Mouse (Mus musculus) forebrain, postnatal 0 days (tissue): ENCODE measurements around the gene Cfap77. TPM values are rescaled to one million over a fixed set of nuclear protein-coding genes. Genes with fewer than 3 reads are reported as not detected.
A peak's percentile ranks its signal among the peaks of the same experiment; 100 is the strongest.
"Not testable (repeated sequence)": the region's sequence is repeated elsewhere in the genome, so short reads cannot be mapped to it uniquely, and the experiment has no call there.

ENCODE experiments used
- ATAC-seq: fragments of 200-750 bp; cut with Nextera tagmentation; 2 replicates; pipeline ENCODE4 v1.8.0; 2017; ENCODE audit warnings: mild to moderate bottlenecking, moderate library complexity
- DNase-seq: peaks from one replicate; pipeline ENCODE4 v3.0.0-alpha.2; 2015
- H3K27ac ChIP-seq: fragments of 300-500 bp; sonication (generic); 2 replicates; pipeline ENCODE4 v1.5.1; 2014; ENCODE audit warnings: low read depth, mild to moderate bottlenecking, antibody characterized with exemption, low read length, moderate library complexity, mixed read lengths
- H3K27me3 ChIP-seq: fragments of 300-500 bp; sonication (generic); 2 replicates; pipeline ENCODE4 v1.6.1; 2014; ENCODE audit warnings: mild to moderate bottlenecking, low read length, mixed read lengths; ENCODE audit not compliant: insufficient read depth
- H3K36me3 ChIP-seq: fragments of 300-500 bp; sonication (generic); 2 replicates; pipeline ENCODE4 v1.6.1; 2014; ENCODE audit warnings: mild to moderate bottlenecking, moderate library complexity; ENCODE audit not compliant: insufficient read depth
- H3K4me1 ChIP-seq: fragments of 300-500 bp; sonication (generic); 2 replicates; pipeline ENCODE4 v1.6.1; 2014; ENCODE audit warnings: antibody characterized with exemption; ENCODE audit not compliant: insufficient read depth
- H3K4me2 ChIP-seq: fragments of 300-500 bp; sonication (generic); 2 replicates; pipeline ENCODE4 v1.6.1; 2014; ENCODE audit warnings: low read depth, mild to moderate bottlenecking, moderate library complexity
- H3K4me3 ChIP-seq: fragments of 300-500 bp; sonication (generic); 2 replicates; pipeline ENCODE4 v1.5.1; 2014; ENCODE audit warnings: low read depth, low read length, mixed read lengths
- H3K9ac ChIP-seq: fragments of 300-500 bp; sonication (generic); 2 replicates; pipeline ENCODE4 v1.6.1; 2014; ENCODE audit warnings: mild to moderate bottlenecking
- H3K9me3 ChIP-seq: fragments of 300-500 bp; sonication (generic); 2 replicates; pipeline ENCODE4 v1.6.1; 2016; ENCODE audit warnings: low read length
- CTCF ChIP-seq: sonication (generic); IDR thresholded peaks from 2 replicates; pipeline ENCODE4 v1.5.1; 2016; ENCODE audit warnings: antibody characterized with exemption, control low read depth, low read depth
- WGBS: fragments of 180-500 bp; shearing (Covaris S2); extraction: QIAGEN DNeasy Blood & Tissue Kit; methylation state at CpG from one replicate; pipeline ENCODE4 v1.1.7; 2014; 5-methylcytosine and 5-hydroxymethylcytosine counted together
- polyA plus RNA-seq: library from polyadenylated mRNA; unstranded; fragments of >200 nt; fragmentation: Nextera tagmentation; extraction: Ambion mirVana; gene quantifications from 2 replicates; pipeline ENCODE4 v1.2.1, GENCODE M21; 2015
- total RNA-seq: library from RNA; depleted of rRNA; stranded (reverse); fragments of >200 nt; gene quantifications from 2 replicates; pipeline ENCODE4 v1.2.3, GENCODE M21; 2014; rRNA removed

Gene Cfap77
- total RNA-seq (0.57 TPM in 1 of 2 replicates, not detected in the other), polyA plus RNA-seq (0.43 and 0.59 TPM in 2 replicates)

- H3K9me3 ChIP-seq, result no peaks in the 10 kb centered on the region
- H3K27me3 ChIP-seq, result peaks cover 32% of the 10 kb centered on the region
- H3K4me3 ChIP-seq, result peak within 1 kb of the TSS; percentile 55
- H3K9ac ChIP-seq, result peak within 1 kb of the TSS; percentile 52
- 3% methylated on average over 25 of the region's 25 CpGs for WGBS
- H3K4me2 ChIP-seq, result peak within 1 kb of the TSS; percentile 82
- H3K36me3 ChIP-seq, result no peaks in the 10 kb centered on the region
- H3K27ac ChIP-seq, result no peak within 1 kb of the TSS
- ATAC-seq (peak; percentile 71), DNase-seq (peak; percentile 81)
- no peaks in the 10 kb centered on the region for H3K4me1 ChIP-seq
- TF ChIP-seq CTCF, result no peak
Observed at GRCm38 (mm10) chr2:29054991-29055390, at the start of gene Cfap77. TSS of gene Cfap77 (minus strand) at chr2:29055066.

- not testable (repeated sequence) for DNase-seq, H3K9me3 ChIP-seq, H3K27me3 ChIP-seq, H3K4me2 ChIP-seq, H3K27ac ChIP-seq, H3K9ac ChIP-seq, H3K4me1 ChIP-seq, H3K4me3 ChIP-seq, ATAC-seq, H3K36me3 ChIP-seq
- 88% methylated on average over 9 of the region's 10 CpGs for WGBS
Observed at GRCm38 (mm10) chr2:29102416-29103377, 47.8 kb upstream of the Cfap77 start.

GRCm38 (mm10) chr2:29100822-29101534, 46.1 kb upstream of the Cfap77 start:
- Histone ChIP-seq H3K27me3 (no peaks in the 10 kb centered on the region), H3K27ac (no peak overlapping the region), H3K9ac (no peak overlapping the region), H3K9me3 (no peaks in the 10 kb centered on the region), H3K4me2 (no peak overlapping the region), H3K36me3 (no peaks in the 10 kb centered on the region), H3K4me1 (no peaks in the 10 kb centered on the region), H3K4me3 (no peak overlapping the region)
- TF ChIP-seq CTCF, result no peak
- WGBS, result 75% methylated on average over 7 of the region's 7 CpGs
- DNase-seq, result no peak
- ATAC-seq, result no peak

- H3K4me3 ChIP-seq, result no peak overlapping the region
- 90% methylated on average over 14 of the region's 14 CpGs for WGBS
- H3K9ac ChIP-seq, result no peak overlapping the region
- no peaks in the 10 kb centered on the region for H3K9me3 ChIP-seq
- no peaks in the 10 kb centered on the region for H3K27me3 ChIP-seq
- no peak for TF ChIP-seq CTCF
- no peaks in the 10 kb centered on the region for H3K4me1 ChIP-seq
- no peak overlapping the region for H3K4me2 ChIP-seq
- DNase-seq (no peak), ATAC-seq (no peak)
- no peak overlapping the region for H3K27ac ChIP-seq
- H3K36me3 ChIP-seq, result no peaks in the 10 kb centered on the region
Observed at GRCm38 (mm10) chr2:29099646-29100045, 44.8 kb upstream of the Cfap77 start.

GRCm38 (mm10) chr2:29098786-29099185, 43.9 kb upstream of the Cfap77 start:
- no peaks in the 10 kb centered on the region for H3K36me3 ChIP-seq
- no peak for ATAC-seq
- H3K4me3 ChIP-seq, result no peak overlapping the region
- H3K4me2 ChIP-seq, result no peak overlapping the region
- 77% methylated on average over 8 of the region's 8 CpGs for WGBS
- H3K27ac ChIP-seq, result no peak overlapping the region
- no peak for DNase-seq
- H3K9ac ChIP-seq, result no peak overlapping the region
- no peaks in the 10 kb centered on the region for H3K9me3 ChIP-seq
- no peaks in the 10 kb centered on the region for H3K27me3 ChIP-seq
- TF ChIP-seq CTCF, result no peak
- H3K4me1 ChIP-seq, result no peaks in the 10 kb centered on the region

- H3K4me2 ChIP-seq, H3K9me3 ChIP-seq, H3K4me1 ChIP-seq, H3K4me3 ChIP-seq, H3K27ac ChIP-seq, H3K36me3 ChIP-seq, ATAC-seq, H3K27me3 ChIP-seq, H3K9ac ChIP-seq, DNase-seq: not testable (repeated sequence)
- WGBS, result 98% methylated on average over 4 of the region's 5 CpGs
Observed at GRCm38 (mm10) chr2:29097955-29098354, 43.1 kb upstream of the Cfap77 start.

- no peaks in the 10 kb centered on the region for H3K4me1 ChIP-seq
- H3K9me3 ChIP-seq, result no peaks in the 10 kb centered on the region
- no peak overlapping the region for H3K27ac ChIP-seq
- H3K9ac ChIP-seq, result no peak overlapping the region
- H3K4me2 ChIP-seq, result no peak overlapping the region
- ATAC-seq, result no peak
- no peaks in the 10 kb centered on the region for H3K36me3 ChIP-seq
- DNase-seq, result no peak
- no peaks in the 10 kb centered on the region for H3K27me3 ChIP-seq
- no peak overlapping the region for H3K4me3 ChIP-seq
- TF ChIP-seq CTCF, result no peak
- WGBS, result 80% methylated on average over 3 of the region's 3 CpGs
Observed at GRCm38 (mm10) chr2:29097465-29097864, 42.6 kb upstream of the Cfap77 start.
